Mouse (Mus musculus) erythroblast, embryonic 14.5 days (primary cell): ENCODE measurements around the gene Prpf40b.

Experiments
- GATA1 ChIP-seq: IDR thresholded peaks from 2 replicates; pipeline ENCODE4 v1.6.1; 2012; ENCODE audit warnings: low read length, inconsistent platforms, mixed read lengths
- TAL1 ChIP-seq: IDR thresholded peaks from 3 replicates; pipeline ENCODE4 v1.6.1; 2012; ENCODE audit warnings: low read length, inconsistent platforms, mixed read lengths

GRCm38 (mm10) chr15:99264363-99264762 lies 30.5 kb upstream of the Prpf40b start:
- TF ChIP-seq TAL1 (no peak), GATA1 (no peak)
